Mouse (Mus musculus) megakaryocyte progenitor cell, adult 5-6 weeks (primary cell): ENCODE data around the gene Fam213b. TPM values are rescaled to one million over a fixed set of nuclear protein-coding genes. Genes with fewer than 3 reads are reported as not detected.
A peak's percentile ranks its signal among the peaks of the same experiment; 100 is the strongest.

ENCODE experiments used
- ATAC-seq: replicated peaks from 2 replicates; pipeline ENCODE4 v1.8.0; 2016; ENCODE audit warnings: mild to moderate bottlenecking, moderate TSS enrichment, inconsistent platforms; ENCODE audit not compliant: poor library complexity
- total RNA-seq, 2 experiments: library from RNA; stranded (forward) in 1 of 2; stranded (reverse) in 1 of 2; fragments of 157-497, 149-512 nt in 1 of 2; fragments of 200-1000 nt in 1 of 2; gene quantifications; 2 replicates each; pipeline versions ENCODE4 v1.2.3 to v1.2.4; 2015 to 2017

Gene Fam213b
- total RNA-seq, 2 experiments from 2014 or later = 5.6 TPM

- ATAC-seq = no peak
These were observed 26.5 kb upstream of the Fam213b start for GRCm38 (mm10) chr4:154925413-154925812.

GRCm38 (mm10) chr4:154922931-154923330 is 24.0 kb upstream of the Fam213b start:
- no peak for ATAC-seq

DNA sequence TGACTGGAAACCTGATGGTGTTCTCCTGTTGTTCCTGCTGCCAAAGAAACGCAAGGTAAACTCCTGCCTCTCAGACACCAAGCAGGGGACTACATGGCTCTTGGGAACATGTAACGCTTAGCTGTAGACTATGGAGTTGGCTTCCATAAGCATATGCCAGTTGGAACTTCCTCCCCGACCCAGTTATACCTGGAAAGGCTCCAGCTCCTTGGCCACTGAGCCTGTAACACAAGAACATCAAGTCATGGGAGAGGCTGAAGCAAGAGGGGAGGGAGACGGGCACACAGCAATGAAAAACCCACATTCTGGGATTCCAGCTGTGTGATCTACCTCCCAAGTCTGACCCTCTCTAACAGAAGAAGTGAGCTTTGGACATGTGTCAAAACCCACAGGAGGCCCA is 23.4 kb upstream of the Fam213b start:
- no peak for ATAC-seq

GRCm38 (mm10) chr4:154916662-154917061 is 17.7 kb upstream of the Fam213b start:
- ATAC-seq = peak; percentile 36

DNA sequence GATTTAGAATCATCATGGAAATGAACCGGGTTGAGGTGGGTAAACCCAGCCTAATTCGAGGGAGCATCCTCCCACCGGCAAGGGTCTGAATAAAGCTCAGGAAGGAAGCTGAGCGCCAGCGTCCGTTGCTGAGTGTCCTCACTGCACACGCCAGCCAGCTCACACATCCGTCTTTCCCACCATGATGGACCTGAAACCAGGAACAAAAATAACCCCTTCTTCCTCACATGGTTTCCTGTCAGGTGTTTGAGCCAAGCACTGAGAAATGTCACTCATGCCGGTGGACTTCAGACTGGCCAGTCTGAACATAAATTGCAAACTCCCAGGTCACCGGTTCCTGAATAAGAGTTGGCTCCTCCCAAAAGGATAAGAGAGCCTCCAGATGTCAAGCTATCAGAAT is 16.4 kb upstream of the Fam213b start:
- ATAC-seq = peak; percentile 18; the same call in 1 of the 2 replicates

DNA sequence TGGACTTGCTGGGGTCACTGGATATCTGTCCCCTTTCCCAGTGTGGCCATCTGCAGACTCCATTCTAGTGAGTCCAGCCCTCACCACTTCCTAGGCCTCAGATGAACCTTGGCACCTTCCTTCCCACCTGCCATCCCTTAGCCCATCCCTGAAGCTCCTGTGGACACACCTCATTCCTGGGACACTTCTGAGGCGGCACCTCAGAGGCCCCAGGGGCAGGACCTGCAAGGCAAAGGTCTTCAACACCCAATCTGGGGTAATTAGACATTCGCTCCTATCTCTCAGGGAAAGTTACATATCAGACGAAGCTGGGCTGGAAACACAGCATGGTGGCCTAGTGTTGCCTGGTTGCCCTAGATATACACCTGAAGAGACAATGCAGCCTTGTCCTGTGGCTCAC is 15.8 kb upstream of the Fam213b start:
- ATAC-seq = no peak

- ATAC-seq = no peak
These were observed 15.3 kb upstream of the Fam213b start for GRCm38 (mm10) chr4:154914252-154914651.

- ATAC-seq = no peak
These were observed 14.9 kb upstream of the Fam213b start for GRCm38 (mm10) chr4:154913845-154914244.

- ATAC-seq = peak; percentile 45
These were observed 12.7 kb upstream of the Fam213b start for GRCm38 (mm10) chr4:154911644-154912043.

- ATAC-seq = peak; percentile 77
These were observed 11.9 kb upstream of the Fam213b start for GRCm38 (mm10) chr4:154910606-154911522.

GRCm38 (mm10) chr4:154908490-154908889 is 9.6 kb upstream of the Fam213b start:
- no peak for ATAC-seq

- peak; percentile 56 for ATAC-seq
These were observed 8.9 kb upstream of the Fam213b start for GRCm38 (mm10) chr4:154907833-154908232.

GRCm38 (mm10) chr4:154904185-154905071 is 5.5 kb upstream of the Fam213b start:
- peak; percentile 83 for ATAC-seq

DNA sequence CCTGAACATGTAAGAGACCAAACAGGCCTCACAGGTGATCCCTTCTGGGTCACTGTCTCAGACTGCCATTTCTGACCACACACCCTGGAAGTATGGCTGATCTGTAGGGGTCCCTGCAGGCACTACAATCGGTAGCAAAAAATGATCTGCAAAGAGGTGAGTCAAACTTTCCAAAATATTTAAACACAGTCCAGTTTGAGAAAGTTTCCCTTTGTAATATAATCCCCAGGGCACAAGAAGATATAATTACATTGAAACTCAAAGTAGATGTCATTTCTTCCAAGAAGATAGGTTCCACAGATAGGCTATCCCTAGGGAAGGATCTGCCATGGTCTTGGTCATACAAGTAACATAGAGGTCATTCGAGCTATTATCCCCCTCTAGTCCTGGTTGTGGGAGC is 3.4 kb upstream of the Fam213b start:
- no peak for ATAC-seq

- no peak for ATAC-seq
These were observed 1.1 kb downstream of the Fam213b start for GRCm38 (mm10) chr4:154897676-154898465.

GRCm38 (mm10) chr4:154895549-154895948 is 3.4 kb downstream of the Fam213b start:
- ATAC-seq = no peak

DNA sequence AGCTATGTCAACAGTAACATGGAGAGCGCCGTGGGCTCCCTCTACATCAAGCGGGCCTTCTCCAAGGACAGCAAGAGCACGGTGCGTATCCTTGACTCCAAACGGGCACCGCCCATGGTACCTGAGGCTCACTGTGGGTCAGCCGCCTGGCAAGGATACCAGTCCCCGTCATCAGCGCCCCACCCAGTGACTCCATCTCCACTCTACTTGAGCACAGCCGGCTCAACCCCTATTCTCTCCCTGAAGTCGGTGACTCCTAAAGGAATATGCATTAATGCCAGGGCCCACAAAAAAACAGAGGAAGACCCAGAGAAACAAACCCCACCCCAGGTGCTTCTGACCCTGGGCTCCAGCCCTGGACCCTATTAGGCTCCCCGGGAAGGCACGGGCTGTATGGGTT is 8.0 kb downstream of the Fam213b start:
- no peak for ATAC-seq

DNA sequence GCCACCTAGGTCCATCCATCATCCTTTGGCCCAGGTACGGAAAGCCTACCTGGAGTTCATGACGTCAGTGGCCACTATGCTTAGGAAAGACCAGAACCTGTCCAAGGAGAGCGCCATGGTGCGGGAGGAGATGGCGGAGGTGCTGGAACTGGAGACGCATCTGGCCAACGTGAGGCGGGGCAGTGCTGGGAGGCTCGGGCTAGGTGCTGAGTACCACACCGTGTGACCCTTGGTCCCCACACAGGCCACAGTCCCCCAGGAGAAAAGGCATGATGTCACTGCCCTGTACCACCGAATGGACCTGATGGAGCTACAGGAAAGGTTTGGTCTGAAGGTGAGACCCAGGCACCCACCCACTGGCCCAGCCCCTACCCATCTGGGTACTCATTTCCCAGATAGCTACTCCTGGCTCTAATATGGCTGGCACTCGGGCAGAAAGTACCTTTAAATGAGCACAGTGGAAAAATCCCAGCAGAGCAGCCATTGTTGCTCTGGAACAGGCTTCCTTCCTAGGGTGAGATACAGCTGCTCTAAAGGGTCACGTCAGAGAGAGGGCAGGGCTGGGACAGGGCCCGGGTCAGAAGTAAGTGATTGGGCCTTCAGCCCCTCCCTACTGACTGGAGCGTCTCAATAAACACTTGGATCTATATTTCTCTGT is 11.2 kb downstream of the Fam213b start:
- ATAC-seq = no peak

DNA sequence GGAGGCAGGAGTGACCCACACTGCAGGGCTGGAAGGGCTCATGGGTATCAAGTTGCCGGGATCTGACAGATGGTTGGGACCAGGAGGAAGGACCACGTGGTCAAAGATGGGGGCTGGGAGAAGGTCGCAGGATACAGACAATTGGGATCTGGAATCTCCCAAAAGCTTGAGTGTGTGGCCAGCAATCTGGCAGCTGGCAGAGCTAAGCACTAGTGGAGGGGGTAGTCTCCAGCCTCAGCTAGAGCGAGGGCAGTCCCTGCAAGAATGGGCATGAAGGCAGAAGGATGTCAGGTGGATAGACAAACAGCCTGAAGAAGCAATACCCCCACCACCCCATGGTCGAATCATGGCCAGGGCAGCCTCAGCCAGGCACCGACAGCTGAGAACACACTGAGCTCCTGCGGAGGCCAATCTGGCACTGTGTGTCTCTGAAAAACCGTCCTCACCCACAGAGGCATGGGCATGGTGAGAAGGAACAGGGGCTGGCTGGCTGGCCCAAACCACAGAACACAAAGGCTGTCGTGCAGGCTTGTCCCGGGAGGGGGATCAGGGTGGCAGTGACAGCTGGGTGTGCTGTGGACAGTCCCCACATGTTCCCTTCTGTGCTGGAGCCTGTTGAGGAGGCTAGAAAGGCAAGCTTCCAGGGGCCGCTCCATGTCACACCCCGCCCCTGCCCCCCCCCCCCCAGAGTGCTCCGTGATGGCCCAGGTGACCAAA is 11.9 kb downstream of the Fam213b start:
- no peak for ATAC-seq

GRCm38 (mm10) chr4:154885416-154885815 is 13.5 kb downstream of the Fam213b start:
- no peak for ATAC-seq
